Mouse (Mus musculus): ENCODE data around the gene Ank2. TPM values are rescaled to one million over a fixed set of nuclear protein-coding genes. Genes with fewer than 3 reads are reported as not detected.

The Ank2 gene
- total and polyA plus RNA-seq, 2 experiments = 1.2 to 5.6 TPM

- DNase-seq (ENCODE audit: extremely low read depth, low read depth, low spot score) = no peak
- no peak overlapping the region for H3K4me3 ChIP-seq (ENCODE audit: insufficient read depth, low read depth, low read length)
- H3K27ac ChIP-seq (replicated peaks; ENCODE audit: insufficient read depth, low read depth, low read length) = no peak overlapping the region
- H3K36me3 ChIP-seq (ENCODE audit: control insufficient read depth, insufficient read depth, low read length) = no peaks in the 10 kb centered on the region
- no peak overlapping the region for H3K9ac ChIP-seq (ENCODE audit: low read depth, low read length)
- H3K4me1 ChIP-seq (ENCODE audit: control insufficient read depth, insufficient read depth, low read length) = no peaks in the 10 kb centered on the region
- TF ChIP-seq POLR2A (IDR thresholded peaks at IDR 0.05; ENCODE audit: extremely low read depth, insufficient read depth, low read length) (no peak), CTCF (IDR thresholded peaks at IDR 0.05; ENCODE audit: low read depth, low read length) (no peak)
- H3K27me3 ChIP-seq (ENCODE audit: control insufficient read depth, insufficient read depth, low read length) = no peaks in the 10 kb centered on the region
- 87% methylated on average over 5 of the region's 5 CpGs for WGBS
- H3K79me2 ChIP-seq (ENCODE audit: control insufficient read depth, insufficient read depth, low read length) = no peaks in the 10 kb centered on the region
These were observed 290.3 kb downstream of the Ank2 start for GRCm38 (mm10) chr3:127208871-127209270.

DNA sequence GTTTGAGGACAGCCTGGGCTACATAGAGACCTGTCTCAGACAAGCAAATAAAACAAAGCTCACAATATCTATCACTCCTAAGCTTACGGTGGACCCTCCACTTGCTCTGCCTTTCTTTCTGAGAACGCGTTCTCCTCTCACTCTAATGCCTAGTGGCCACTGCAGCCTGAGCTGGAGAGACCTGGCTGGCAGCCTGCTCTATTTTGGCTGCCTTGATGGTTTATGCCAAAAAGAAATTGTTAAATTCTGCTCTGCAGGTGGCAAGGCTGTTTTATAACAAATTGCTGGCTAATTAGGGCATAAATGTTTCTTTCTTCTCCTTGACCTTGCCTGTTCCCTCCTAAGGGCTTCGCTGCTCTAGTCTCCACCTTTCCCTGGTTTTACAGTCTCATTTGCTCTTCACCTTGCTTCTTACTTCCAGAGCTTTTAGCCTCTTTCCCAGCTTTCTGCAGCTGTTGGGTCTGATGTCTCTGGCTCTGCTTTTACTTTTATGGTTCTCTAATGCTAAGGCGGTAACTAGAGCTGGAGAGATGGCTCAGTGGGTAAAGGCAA is 293.2 kb downstream of the Ank2 start:
- Histone ChIP-seq H3K27me3 (ENCODE audit: control insufficient read depth, insufficient read depth, low read length) (no peaks in the 10 kb centered on the region), H3K79me2 (ENCODE audit: control insufficient read depth, insufficient read depth, low read length) (no peaks in the 10 kb centered on the region), H3K36me3 (ENCODE audit: control insufficient read depth, insufficient read depth, low read length) (no peaks in the 10 kb centered on the region), H3K27ac (replicated peaks; ENCODE audit: insufficient read depth, low read depth, low read length) (no peak overlapping the region), H3K4me3 (ENCODE audit: insufficient read depth, low read depth, low read length) (no peak overlapping the region), H3K9ac (ENCODE audit: low read depth, low read length) (no peak overlapping the region), H3K4me1 (ENCODE audit: control insufficient read depth, insufficient read depth, low read length) (no peaks in the 10 kb centered on the region)
- no peak for DNase-seq (ENCODE audit: extremely low read depth, low read depth, low spot score)
- WGBS = 97% methylated on average over 5 of the region's 5 CpGs
- TF ChIP-seq POLR2A (IDR thresholded peaks at IDR 0.05; ENCODE audit: extremely low read depth, insufficient read depth, low read length) (no peak), CTCF (IDR thresholded peaks at IDR 0.05; ENCODE audit: low read depth, low read length) (no peak)

GRCm38 (mm10) chr3:127202484-127203115 is 296.6 kb downstream of the Ank2 start:
- no peak overlapping the region for H3K27ac ChIP-seq (replicated peaks; ENCODE audit: insufficient read depth, low read depth, low read length)
- H3K79me2 ChIP-seq (ENCODE audit: control insufficient read depth, insufficient read depth, low read length) = no peaks in the 10 kb centered on the region
- no peak for DNase-seq (ENCODE audit: extremely low read depth, low read depth, low spot score)
- TF ChIP-seq CTCF (IDR thresholded peaks at IDR 0.05; ENCODE audit: low read depth, low read length) (no peak), POLR2A (IDR thresholded peaks at IDR 0.05; ENCODE audit: extremely low read depth, insufficient read depth, low read length) (no peak)
- H3K9ac ChIP-seq (ENCODE audit: low read depth, low read length) = no peak overlapping the region
- no peaks in the 10 kb centered on the region for H3K36me3 ChIP-seq (ENCODE audit: control insufficient read depth, insufficient read depth, low read length)
- 49% methylated on average over 11 of the region's 11 CpGs for WGBS
- H3K4me1 ChIP-seq (ENCODE audit: control insufficient read depth, insufficient read depth, low read length) = no peaks in the 10 kb centered on the region
- no peak overlapping the region for H3K4me3 ChIP-seq (ENCODE audit: insufficient read depth, low read depth, low read length)
- H3K27me3 ChIP-seq (ENCODE audit: control insufficient read depth, insufficient read depth, low read length) = no peaks in the 10 kb centered on the region

GRCm38 (mm10) chr3:127200789-127201188 is 298.4 kb downstream of the Ank2 start:
- no peak for DNase-seq (ENCODE audit: extremely low read depth, low read depth, low spot score)
- Histone ChIP-seq H3K27me3 (ENCODE audit: control insufficient read depth, insufficient read depth, low read length) (no peaks in the 10 kb centered on the region), H3K4me3 (ENCODE audit: insufficient read depth, low read depth, low read length) (no peak overlapping the region), H3K27ac (replicated peaks; ENCODE audit: insufficient read depth, low read depth, low read length) (no peak overlapping the region), H3K79me2 (ENCODE audit: control insufficient read depth, insufficient read depth, low read length) (no peaks in the 10 kb centered on the region), H3K36me3 (ENCODE audit: control insufficient read depth, insufficient read depth, low read length) (no peaks in the 10 kb centered on the region), H3K9ac (ENCODE audit: low read depth, low read length) (no peak overlapping the region), H3K4me1 (ENCODE audit: control insufficient read depth, insufficient read depth, low read length) (no peaks in the 10 kb centered on the region)
- TF ChIP-seq POLR2A (IDR thresholded peaks at IDR 0.05; ENCODE audit: extremely low read depth, insufficient read depth, low read length) (no peak), CTCF (IDR thresholded peaks at IDR 0.05; ENCODE audit: low read depth, low read length) (no peak)
- 86% methylated on average over 3 of the region's 3 CpGs for WGBS

GRCm38 (mm10) chr3:127199112-127199665 is 300.0 kb downstream of the Ank2 start:
- H3K4me3 ChIP-seq (ENCODE audit: insufficient read depth, low read depth, low read length) = no peak overlapping the region
- no peaks in the 10 kb centered on the region for H3K27me3 ChIP-seq (ENCODE audit: control insufficient read depth, insufficient read depth, low read length)
- no peaks in the 10 kb centered on the region for H3K79me2 ChIP-seq (ENCODE audit: control insufficient read depth, insufficient read depth, low read length)
- TF ChIP-seq CTCF (IDR thresholded peaks at IDR 0.05; ENCODE audit: low read depth, low read length) = no peak
- no peaks in the 10 kb centered on the region for H3K4me1 ChIP-seq (ENCODE audit: control insufficient read depth, insufficient read depth, low read length)
- no peak for DNase-seq (ENCODE audit: extremely low read depth, low read depth, low spot score)
- no peak overlapping the region for H3K9ac ChIP-seq (ENCODE audit: low read depth, low read length)
- no peak overlapping the region for H3K27ac ChIP-seq (replicated peaks; ENCODE audit: insufficient read depth, low read depth, low read length)
- WGBS = 94% methylated on average over 9 of the region's 9 CpGs
- no peaks in the 10 kb centered on the region for H3K36me3 ChIP-seq (ENCODE audit: control insufficient read depth, insufficient read depth, low read length)

- Histone ChIP-seq H3K36me3 (ENCODE audit: control insufficient read depth, insufficient read depth, low read length) (no peaks in the 10 kb centered on the region), H3K9ac (ENCODE audit: low read depth, low read length) (no peak overlapping the region), H3K27me3 (ENCODE audit: control insufficient read depth, insufficient read depth, low read length) (no peaks in the 10 kb centered on the region), H3K4me3 (ENCODE audit: insufficient read depth, low read depth, low read length) (no peak overlapping the region), H3K4me1 (ENCODE audit: control insufficient read depth, insufficient read depth, low read length) (no peaks in the 10 kb centered on the region), H3K27ac (replicated peaks; ENCODE audit: insufficient read depth, low read depth, low read length) (no peak overlapping the region), H3K79me2 (ENCODE audit: control insufficient read depth, insufficient read depth, low read length) (no peaks in the 10 kb centered on the region)
- TF ChIP-seq POLR2A (IDR thresholded peaks at IDR 0.05; ENCODE audit: extremely low read depth, insufficient read depth, low read length) (no peak), CTCF (IDR thresholded peaks at IDR 0.05; ENCODE audit: low read depth, low read length) (no peak)
- 96% methylated on average over 7 of the region's 7 CpGs for WGBS
- no peak for DNase-seq (ENCODE audit: extremely low read depth, low read depth, low spot score)
These were observed 300.5 kb downstream of the Ank2 start for GRCm38 (mm10) chr3:127198656-127199055.

All from liver, adult 2 months (tissue).